Mouse (Mus musculus) neural tube, embryonic 15.5 days (tissue): ENCODE data around the gene Rbp7. TPM values are rescaled to one million over a fixed set of nuclear protein-coding genes. Genes with fewer than 3 reads are reported as not detected.

Experiments used
- ATAC-seq: fragments of 200-750 bp; cut with Nextera tagmentation; 2 replicates; pipeline ENCODE4 v1.8.0; 2017; ENCODE audit warnings: mild to moderate bottlenecking, moderate TSS enrichment, moderate library complexity; ENCODE audit not compliant: low FRiP score
- H3K27ac ChIP-seq: fragments of 300-500 bp; sonication (generic); replicated peaks from 2 replicates; pipeline ENCODE4 v1.5.1; 2015; ENCODE audit warnings: mild to moderate bottlenecking, inconsistent platforms
- H3K27me3 ChIP-seq: fragments of 300-500 bp; sonication (generic); replicated peaks from 2 replicates; pipeline ENCODE4 v1.6.1; 2015; ENCODE audit warnings: inconsistent platforms
- H3K36me3 ChIP-seq: fragments of 300-500 bp; sonication (generic); 2 replicates; pipeline ENCODE4 v1.6.1; 2015; ENCODE audit warnings: inconsistent platforms
- H3K4me1 ChIP-seq: fragments of 300-500 bp; sonication (generic); 2 replicates; pipeline ENCODE4 v1.6.1; 2015; ENCODE audit warnings: inconsistent platforms
- H3K4me2 ChIP-seq: fragments of 300-500 bp; sonication (generic); 2 replicates; pipeline ENCODE4 v1.6.1; 2015; ENCODE audit warnings: inconsistent platforms, mild to moderate bottlenecking, moderate library complexity
- H3K4me3 ChIP-seq: fragments of 300-500 bp; sonication (generic); replicated peaks from 2 replicates; pipeline ENCODE4 v1.5.1; 2015; ENCODE audit warnings: mild to moderate bottlenecking, inconsistent platforms
- H3K9ac ChIP-seq: fragments of 300-500 bp; sonication (generic); replicated peaks from 2 replicates; pipeline ENCODE4 v1.6.1; 2015; ENCODE audit warnings: mild to moderate bottlenecking, inconsistent platforms
- H3K9me3 ChIP-seq: fragments of 300-500 bp; sonication (generic); replicated peaks from 2 replicates; pipeline ENCODE4 v1.6.1; 2016; ENCODE audit warnings: inconsistent platforms
- WGBS: fragments of 180-500 bp; shearing (Covaris S2); methylation state at CpG from one replicate; pipeline ENCODE4 v1.1.7; 2015; ENCODE audit warnings: mixed read lengths; 5-methylcytosine and 5-hydroxymethylcytosine counted together
- polyA plus RNA-seq: library from polyadenylated mRNA; unstranded; fragments of >200 nt; fragmentation: Nextera tagmentation; extraction: Ambion mirVana; gene quantifications from 2 replicates; pipeline ENCODE4 v1.2.1, GENCODE M21; 2015

The Rbp7 gene
- polyA plus RNA-seq, 1 experiment from 2014 or later, result not detected

DNA sequence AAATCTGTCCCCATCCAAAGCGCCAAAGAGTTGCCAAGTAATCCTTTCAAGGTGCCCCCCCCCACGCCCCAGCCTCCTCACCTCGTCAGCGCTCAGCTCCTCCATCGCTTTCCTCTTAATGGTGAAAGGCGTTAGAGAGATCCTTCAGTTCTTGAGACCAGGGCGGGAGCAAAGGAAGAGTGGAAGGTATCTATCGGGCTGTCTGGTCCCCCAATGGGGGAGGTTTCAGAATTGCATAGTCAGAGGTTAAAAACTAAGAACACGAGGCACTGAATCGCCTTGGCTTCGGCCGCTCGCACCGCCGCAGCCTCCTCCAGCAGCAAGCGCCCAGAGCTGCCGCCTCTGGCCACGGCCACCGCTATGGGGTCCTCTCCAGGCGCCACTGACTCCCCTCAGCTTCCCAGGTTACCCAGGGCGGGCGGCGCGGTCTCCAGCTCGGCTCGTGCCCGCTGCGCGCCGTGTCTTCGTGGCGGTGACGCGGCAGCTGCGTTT is 28.9 kb downstream of the Rbp7 start:
- Histone ChIP-seq H3K9me3 (no peaks in the 10 kb centered on the region), H3K4me3 (peak overlapping the region; percentile 95), H3K27me3 (no peaks in the 10 kb centered on the region), H3K9ac (peak overlapping the region; percentile 90), H3K36me3 (no peaks in the 10 kb centered on the region), H3K4me1 (peaks cover 34% of the 10 kb centered on the region), H3K27ac (peak overlapping the region; percentile 99), H3K4me2 (peak overlapping the region; percentile 65)
- WGBS, result 0% methylated on average over 35 of the region's 35 CpGs
- peak; percentile 48 for ATAC-seq

DNA sequence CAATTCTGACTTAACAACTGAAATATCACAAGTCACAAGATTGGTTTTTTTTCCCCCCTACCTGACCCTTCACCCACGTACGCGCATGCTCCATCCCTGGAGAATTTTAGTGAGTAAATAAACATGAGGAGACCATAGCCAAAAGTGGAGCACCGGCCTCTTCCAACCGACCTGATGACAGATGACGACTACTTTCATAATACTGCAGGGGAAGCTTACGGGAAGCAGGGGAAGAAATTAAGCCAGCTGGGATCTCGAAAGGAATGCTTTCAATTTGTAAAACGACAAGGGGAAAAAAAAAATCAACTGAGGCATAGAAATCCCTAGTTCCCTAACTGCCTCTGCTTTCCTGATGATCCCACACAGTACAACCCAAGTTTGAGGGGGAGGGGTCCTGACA is 30.0 kb downstream of the Rbp7 start:
- WGBS, result 1% methylated on average over 9 of the region's 9 CpGs
- ATAC-seq, result no peak
- Histone ChIP-seq H3K27ac (peak overlapping the region; percentile 51; the same call in 1 of the 2 replicates), H3K4me3 (peak overlapping the region; percentile 95), H3K9ac (peak overlapping the region; percentile 90), H3K4me2 (peak overlapping the region; percentile 65), H3K9me3 (no peaks in the 10 kb centered on the region), H3K36me3 (no peaks in the 10 kb centered on the region), H3K4me1 (peaks cover 34% of the 10 kb centered on the region), H3K27me3 (no peaks in the 10 kb centered on the region)

DNA sequence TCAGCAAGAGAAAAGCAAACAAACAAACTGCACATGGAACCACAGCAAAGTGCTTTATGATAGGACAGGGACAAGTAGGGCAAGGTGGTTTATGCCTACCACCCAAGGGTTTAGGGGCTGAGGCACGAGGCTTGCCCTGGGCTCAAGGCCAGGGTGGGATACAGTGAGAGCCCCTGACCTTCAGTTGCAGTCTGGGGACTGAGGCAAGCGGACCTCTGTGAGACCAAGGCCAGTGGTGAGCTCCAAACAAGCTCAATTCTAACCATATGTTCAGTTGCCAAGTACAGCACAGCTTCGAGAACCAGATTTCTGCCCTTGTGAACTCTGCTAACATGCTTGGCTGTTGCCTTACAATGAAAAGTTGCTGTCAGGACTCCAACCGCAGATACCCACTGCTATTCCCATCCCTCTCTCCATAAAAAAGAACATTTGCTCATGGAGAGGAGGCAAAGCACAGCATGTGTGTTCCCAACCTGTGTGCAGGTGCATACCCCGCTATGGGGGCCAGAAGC is 36.9 kb downstream of the Rbp7 start:
- H3K27ac ChIP-seq, result no peak overlapping the region
- no peaks in the 10 kb centered on the region for H3K36me3 ChIP-seq
- H3K4me1 ChIP-seq, result peaks cover 62% of the 10 kb centered on the region
- no peak overlapping the region for H3K4me2 ChIP-seq
- H3K9me3 ChIP-seq, result no peaks in the 10 kb centered on the region
- H3K27me3 ChIP-seq, result no peaks in the 10 kb centered on the region
- no peak overlapping the region for H3K4me3 ChIP-seq
- H3K9ac ChIP-seq, result no peak overlapping the region
- 77% methylated on average over 5 of the region's 5 CpGs for WGBS
- ATAC-seq, result no peak

DNA sequence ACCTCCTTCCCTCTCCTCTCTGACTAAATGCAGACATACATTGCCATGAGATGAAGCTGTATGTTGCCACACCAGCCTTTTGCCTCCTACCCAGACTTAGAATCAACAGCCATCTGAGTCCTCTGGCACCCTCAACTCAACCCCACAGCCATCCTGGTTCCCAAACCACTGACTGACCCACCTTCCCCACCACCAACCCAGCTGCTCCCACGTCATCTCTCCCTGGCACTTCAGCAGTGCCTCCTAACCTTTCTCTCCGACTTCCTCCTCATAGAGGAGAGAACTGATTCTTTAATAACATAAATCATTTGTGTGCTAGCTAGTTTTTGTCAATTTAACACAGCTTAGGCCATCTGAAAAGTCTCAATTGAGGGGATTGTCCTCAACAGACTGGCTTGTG is 37.8 kb downstream of the Rbp7 start:
- H3K27me3 ChIP-seq, result no peaks in the 10 kb centered on the region
- no peak for ATAC-seq
- no peak overlapping the region for H3K4me2 ChIP-seq
- H3K27ac ChIP-seq, result no peak overlapping the region
- H3K4me1 ChIP-seq, result peaks cover 53% of the 10 kb centered on the region
- H3K4me3 ChIP-seq, result no peak overlapping the region
- 71% methylated on average over 2 of the region's 2 CpGs for WGBS
- no peaks in the 10 kb centered on the region for H3K9me3 ChIP-seq
- no peak overlapping the region for H3K9ac ChIP-seq
- H3K36me3 ChIP-seq, result no peaks in the 10 kb centered on the region

DNA sequence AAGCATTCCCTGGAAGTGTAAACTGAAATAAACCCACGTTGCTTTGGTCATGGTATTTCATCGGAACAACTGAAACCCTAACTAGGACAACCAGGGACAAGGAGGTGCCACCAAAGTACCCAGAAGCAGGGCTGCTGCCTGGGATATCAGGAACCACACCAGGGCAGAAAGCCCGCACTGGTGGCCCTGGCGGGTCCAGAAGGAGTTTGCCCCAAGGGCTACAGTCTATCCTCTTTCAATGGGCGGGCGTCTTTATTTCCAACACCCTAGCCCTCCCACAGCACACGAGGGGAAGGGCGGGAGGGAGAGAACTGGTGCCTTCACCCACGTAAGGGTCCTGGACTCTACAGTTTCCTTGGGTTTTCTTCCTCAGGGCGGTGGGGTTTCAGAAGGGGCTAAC is 38.4 kb downstream of the Rbp7 start:
- Histone ChIP-seq H3K36me3 (no peaks in the 10 kb centered on the region), H3K4me2 (no peak overlapping the region), H3K9ac (no peak overlapping the region), H3K4me3 (no peak overlapping the region), H3K27me3 (no peaks in the 10 kb centered on the region), H3K27ac (no peak overlapping the region; the same call in 1 of the 2 replicates), H3K9me3 (no peaks in the 10 kb centered on the region), H3K4me1 (peaks cover 47% of the 10 kb centered on the region)
- 66% methylated on average over 10 of the region's 10 CpGs for WGBS
- ATAC-seq, result no peak

DNA sequence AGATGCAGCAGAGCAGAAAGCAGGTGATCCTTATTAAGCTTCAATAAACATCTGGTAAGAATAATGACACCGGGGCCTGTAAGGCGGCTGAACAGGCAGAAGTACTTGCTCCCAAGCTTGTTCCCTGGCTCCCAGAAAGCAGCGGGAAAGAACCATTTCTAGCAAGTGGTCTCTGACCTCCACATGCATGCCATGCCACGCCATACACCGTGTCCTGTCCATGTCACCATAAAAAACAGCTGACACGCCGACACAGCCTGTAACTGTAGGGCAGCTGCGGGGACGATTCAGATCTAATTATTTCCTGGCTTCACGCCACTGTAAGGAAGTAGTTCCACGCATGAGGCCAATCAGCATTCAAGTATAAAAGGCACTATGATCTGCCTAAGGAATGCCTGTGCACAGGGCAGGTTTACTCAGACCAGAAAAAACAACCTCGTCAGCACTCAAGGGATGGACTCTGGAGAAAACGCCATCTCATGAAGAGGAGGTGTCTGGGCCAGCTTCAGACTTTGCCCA is 39.1 kb downstream of the Rbp7 start:
- Histone ChIP-seq H3K27ac (peak overlapping the region; percentile 60), H3K4me3 (no peak overlapping the region), H3K36me3 (no peaks in the 10 kb centered on the region), H3K27me3 (no peaks in the 10 kb centered on the region), H3K9ac (no peak overlapping the region), H3K9me3 (no peaks in the 10 kb centered on the region), H3K4me1 (peaks cover 44% of the 10 kb centered on the region), H3K4me2 (peak overlapping the region; percentile 23)
- peak; percentile 47; the same call in 1 of the 2 replicates for ATAC-seq
- 26% methylated on average over 13 of the region's 13 CpGs for WGBS

DNA sequence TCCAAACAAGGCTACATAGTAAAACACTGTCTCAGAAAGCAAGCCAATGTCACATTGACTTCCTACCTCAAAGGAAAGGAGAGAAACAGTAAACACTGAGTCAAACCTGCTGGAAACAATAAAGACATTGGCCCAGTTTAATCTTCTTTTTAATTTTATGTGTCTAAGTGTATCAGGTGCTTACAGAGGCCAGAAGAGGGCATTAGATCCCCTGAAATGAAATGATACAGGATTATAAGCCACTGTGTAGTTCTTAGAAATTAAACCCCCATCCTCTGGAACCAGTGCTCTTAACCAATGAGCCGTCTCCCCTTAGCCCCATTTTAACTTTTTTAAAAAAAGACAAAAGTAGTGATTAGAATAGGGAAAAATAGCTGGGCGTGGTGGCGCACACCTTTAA is 40.5 kb downstream of the Rbp7 start:
- no peak for ATAC-seq
- H3K27ac ChIP-seq, result no peak overlapping the region
- no peaks in the 10 kb centered on the region for H3K9me3 ChIP-seq
- H3K36me3 ChIP-seq, result no peaks in the 10 kb centered on the region
- H3K4me1 ChIP-seq, result peaks cover 44% of the 10 kb centered on the region
- WGBS, result 94% methylated on average over 3 of the region's 3 CpGs
- no peak overlapping the region for H3K9ac ChIP-seq
- H3K4me2 ChIP-seq, result no peak overlapping the region
- no peaks in the 10 kb centered on the region for H3K27me3 ChIP-seq
- H3K4me3 ChIP-seq, result no peak overlapping the region

DNA sequence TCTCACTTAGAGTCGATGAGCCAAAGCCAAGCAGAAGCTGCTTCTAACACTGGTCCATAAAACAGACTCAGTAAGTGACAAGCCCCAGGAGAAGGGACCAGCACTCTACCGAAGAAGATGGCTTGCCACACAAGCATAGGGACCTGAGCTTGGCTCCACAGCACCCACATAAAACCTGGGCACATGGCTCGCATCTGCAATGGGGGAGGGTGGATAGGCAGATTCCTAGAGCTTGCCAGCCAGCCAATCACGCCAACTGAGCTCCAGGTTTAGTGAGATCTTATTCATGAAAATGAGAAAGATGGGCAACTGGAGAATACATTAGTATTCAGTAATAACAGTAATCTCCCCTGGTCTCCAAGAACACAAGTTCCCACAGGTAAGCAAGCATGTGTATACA is 45.0 kb downstream of the Rbp7 start:
- 59% methylated on average over 4 of the region's 4 CpGs for WGBS

DNA sequence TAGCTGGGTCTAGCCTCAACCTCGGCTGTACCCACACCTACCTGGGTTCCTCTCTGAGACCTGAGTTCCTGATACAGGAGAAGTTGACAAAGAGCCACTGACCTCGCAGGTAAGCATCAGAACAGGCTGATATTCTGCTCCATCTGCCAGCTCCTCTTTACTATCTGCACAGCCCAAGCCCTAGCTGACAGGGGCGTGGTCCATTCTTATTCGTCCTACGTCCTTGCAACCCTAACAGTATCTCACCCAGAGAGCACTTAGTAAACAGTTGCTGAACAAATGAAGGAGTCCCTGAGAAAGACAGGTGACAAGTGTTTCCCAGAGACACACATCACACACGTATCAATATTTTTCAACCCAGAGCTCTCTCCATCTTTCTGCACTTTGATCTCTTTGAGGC is 46.4 kb downstream of the Rbp7 start:
- Histone ChIP-seq H3K27me3 (no peaks in the 10 kb centered on the region), H3K27ac (no peak overlapping the region), H3K36me3 (no peaks in the 10 kb centered on the region), H3K4me2 (no peak overlapping the region), H3K9ac (no peak overlapping the region), H3K9me3 (no peaks in the 10 kb centered on the region), H3K4me1 (peaks cover 26% of the 10 kb centered on the region), H3K4me3 (no peak overlapping the region)
- no peak for ATAC-seq
- 91% methylated on average over 6 of the region's 6 CpGs for WGBS

More for the DNA sequence above, 45.0 kb downstream of the Rbp7 start:
- Histone ChIP-seq H3K4me2 (no peak overlapping the region), H3K27me3 (no peaks in the 10 kb centered on the region), H3K4me1 (peaks cover 17% of the 10 kb centered on the region), H3K9me3 (no peaks in the 10 kb centered on the region), H3K9ac (no peak overlapping the region), H3K27ac (no peak overlapping the region), H3K4me3 (no peak overlapping the region), H3K36me3 (no peaks in the 10 kb centered on the region)
- no peak; the same call in 1 of the 2 replicates for ATAC-seq

DNA sequence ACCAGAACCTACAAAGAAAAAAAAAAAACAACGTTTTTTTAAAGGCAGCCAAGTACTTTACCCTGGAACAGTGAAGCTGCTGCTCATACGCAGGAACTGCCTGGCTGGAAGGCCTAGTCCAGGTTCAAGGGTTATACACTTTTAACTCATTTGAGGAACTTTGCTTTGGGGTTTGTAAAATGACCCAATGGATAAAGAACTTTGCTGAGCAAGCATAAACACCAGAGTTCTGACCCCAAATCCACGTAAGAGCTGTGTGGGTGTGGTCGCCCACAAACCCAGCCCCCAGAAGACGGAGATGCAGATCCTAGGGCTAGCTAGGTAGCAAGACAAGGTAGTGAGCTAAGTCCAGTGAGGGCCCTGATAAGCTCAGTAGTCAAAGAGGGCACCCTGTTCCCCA is 47.3 kb downstream of the Rbp7 start:
- WGBS, result 89% methylated on average over 5 of the region's 5 CpGs
- no peaks in the 10 kb centered on the region for H3K9me3 ChIP-seq
- H3K4me1 ChIP-seq, result peaks cover 30% of the 10 kb centered on the region
- H3K4me3 ChIP-seq, result no peak overlapping the region
- no peak for ATAC-seq
- no peaks in the 10 kb centered on the region for H3K27me3 ChIP-seq
- H3K4me2 ChIP-seq, result no peak overlapping the region
- H3K27ac ChIP-seq, result no peak overlapping the region
- no peak overlapping the region for H3K9ac ChIP-seq
- H3K36me3 ChIP-seq, result no peaks in the 10 kb centered on the region

DNA sequence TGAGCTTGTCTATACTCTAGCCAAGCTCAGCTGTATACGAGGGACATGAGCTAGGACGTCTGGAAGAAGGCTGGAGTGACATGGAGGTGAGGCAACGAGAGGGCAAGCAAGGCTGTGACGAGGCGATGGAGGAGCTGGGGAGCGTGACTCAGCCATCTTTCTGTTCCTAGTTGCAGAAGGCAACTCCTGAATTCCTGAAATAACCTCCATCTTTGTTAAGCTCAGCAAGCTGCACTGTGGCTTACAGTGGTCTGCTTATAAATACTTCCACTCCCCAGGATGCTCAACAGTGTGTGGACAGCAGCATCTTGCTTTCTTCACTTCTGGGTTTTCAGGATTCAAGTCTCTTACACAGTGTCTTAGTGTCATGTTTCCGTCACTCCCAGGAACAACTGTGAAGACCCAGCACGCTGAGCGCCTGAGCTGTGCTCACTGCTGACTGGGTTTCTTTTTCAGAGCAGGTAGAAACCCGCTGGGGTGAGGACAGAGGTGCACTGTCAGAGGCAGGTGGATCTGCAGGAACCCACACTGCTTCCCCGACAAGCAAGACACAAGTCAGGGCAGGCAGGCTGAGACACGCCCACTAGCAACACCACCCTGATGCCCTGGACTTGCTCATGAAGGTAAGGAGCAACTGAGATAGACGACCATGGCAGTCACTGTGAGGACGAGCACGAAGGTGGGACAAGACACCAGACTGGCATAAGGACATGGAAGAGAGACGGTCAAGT is 48.9 kb downstream of the Rbp7 start:
- Histone ChIP-seq H3K36me3 (no peaks in the 10 kb centered on the region), H3K4me3 (no peak overlapping the region), H3K27me3 (no peaks in the 10 kb centered on the region), H3K4me2 (no peak overlapping the region), H3K4me1 (peaks cover 32% of the 10 kb centered on the region), H3K9me3 (no peaks in the 10 kb centered on the region), H3K9ac (no peak overlapping the region), H3K27ac (no peak overlapping the region; the same call in 1 of the 2 replicates)
- no peak for ATAC-seq
- WGBS, result 85% methylated on average over 16 of the region's 16 CpGs
